Mouse (Mus musculus) CH12.LX (cell line): Measurements from ENCODE around the gene Lmod3.

Experiments used
- CTCF ChIP-seq, 2 experiments: IDR thresholded peaks in 1 of 2; conservative IDR thresholded peaks in 1 of 2; 2 replicates each; pipeline ENCODE4 v1.5.1; 2011 to 2012; ENCODE audit warnings: low read depth in 2 of 2, low read length in 2 of 2, improper control_type of control experiment in 1 of 2, inconsistent platforms in 1 of 2, mild to moderate bottlenecking in 1 of 2, moderate library complexity in 1 of 2
- HCFC1 ChIP-seq: IDR thresholded peaks from 2 replicates; pipeline ENCODE4 v1.6.1; 2012; ENCODE audit warnings: low read depth, mild to moderate bottlenecking, inconsistent platforms, low read length, improper control_type of control experiment
- IRF4 ChIP-seq: IDR thresholded peaks from 2 replicates; pipeline ENCODE4 v1.6.1; 2014; ENCODE audit warnings: low read depth, mild to moderate bottlenecking, inconsistent platforms, low read length, improper control_type of control experiment
- MYC ChIP-seq: IDR thresholded peaks from 2 replicates; pipeline ENCODE4 v1.6.1; 2011; ENCODE audit warnings: low read depth, mild to moderate bottlenecking, improper control_type of control experiment, low read length
- NELFE ChIP-seq: IDR thresholded peaks from 2 replicates; pipeline ENCODE4 v1.6.1; 2011; ENCODE audit warnings: low read depth, low read length, improper control_type of control experiment
- POLR2A ChIP-seq: IDR thresholded peaks from 2 replicates; pipeline ENCODE4 v1.6.1; 2011; ENCODE audit warnings: low read depth, mild to moderate bottlenecking, improper control_type of control experiment, low read length
- RAD21 ChIP-seq: IDR thresholded peaks from 2 replicates; pipeline ENCODE4 v1.6.1; 2011; ENCODE audit warnings: low read depth, mild to moderate bottlenecking, low read length, improper control_type of control experiment, moderate library complexity
- USF1 ChIP-seq: IDR thresholded peaks from 2 replicates; pipeline ENCODE4 v1.6.1; 2014; ENCODE audit warnings: low read depth, mild to moderate bottlenecking, inconsistent platforms, low read length, improper control_type of control experiment
- ZKSCAN1 ChIP-seq: IDR thresholded peaks from 2 replicates; pipeline ENCODE4 v1.6.1; 2012; ENCODE audit warnings: low read depth, inconsistent platforms, low read length, improper control_type of control experiment, borderline replicate concordance

- TF ChIP-seq CTCF (conservative IDR thresholded peaks at IDR 0.05 in 1 of 2, IDR thresholded peaks at IDR 0.05 in 1 of 2; ENCODE audit: low read depth in 2 of 2, low read length in 2 of 2) (no peak), RAD21 (no peak), USF1 (no peak), IRF4 (no peak), MYC (no peak), ZKSCAN1 (no peak), POLR2A (no peak), HCFC1 (no peak), NELFE (no peak)
Observed at GRCm38 (mm10) chr6:97227067-97227847, 25.3 kb downstream of the Lmod3 start.
